Mouse (Mus musculus) hindbrain, embryonic 11.5 days (tissue): ENCODE measurements around the gene Strip1. TPM values are rescaled to one million over a fixed set of nuclear protein-coding genes. Genes with fewer than 3 reads are reported as not detected.
"Not testable (repeated sequence)": the region's sequence is repeated elsewhere in the genome, so short reads cannot be mapped to it uniquely, and the experiment has no call there.

Source experiments
- ATAC-seq: fragments of 200-750 bp; cut with Nextera tagmentation; 2 replicates; pipeline ENCODE4 v1.8.0; 2017; ENCODE audit warnings: mild to moderate bottlenecking, moderate TSS enrichment, moderate library complexity; ENCODE audit not compliant: low FRiP score
- DNase-seq: peaks from one replicate; pipeline ENCODE4 v3.0.0-alpha.2; 2015; ENCODE audit warnings: low spot score
- H3K27ac ChIP-seq: fragments of 300-500 bp; sonication (generic); 2 replicates; pipeline ENCODE4 v1.5.1; 2014; ENCODE audit warnings: mild to moderate bottlenecking, low read depth, low read length
- H3K27me3 ChIP-seq: fragments of 300-500 bp; sonication (generic); 2 replicates; pipeline ENCODE4 v1.6.1; 2014; ENCODE audit warnings: mild to moderate bottlenecking, low read length, moderate library complexity, mixed read lengths; ENCODE audit not compliant: control insufficient read depth, insufficient read depth
- H3K36me3 ChIP-seq: fragments of 300-500 bp; sonication (generic); 2 replicates; pipeline ENCODE4 v1.6.1; 2014; ENCODE audit warnings: mild to moderate bottlenecking, low read length, moderate library complexity, mixed read lengths; ENCODE audit not compliant: control insufficient read depth, insufficient read depth
- H3K4me1 ChIP-seq: fragments of 300-500 bp; sonication (generic); replicated peaks from 2 replicates; pipeline ENCODE4 v1.6.1; 2014; ENCODE audit warnings: low read length, mixed read lengths; ENCODE audit not compliant: control insufficient read depth, insufficient read depth
- H3K4me2 ChIP-seq: fragments of 300-500 bp; sonication (generic); replicated peaks from 2 replicates; pipeline ENCODE4 v1.6.1; 2014; ENCODE audit warnings: mild to moderate bottlenecking, low read depth, low read length
- H3K4me3 ChIP-seq: fragments of 300-500 bp; sonication (generic); 2 replicates; pipeline ENCODE4 v1.5.1; 2014; ENCODE audit warnings: low read depth, low read length
- H3K9ac ChIP-seq: fragments of 300-500 bp; sonication (generic); 2 replicates; pipeline ENCODE4 v1.6.1; 2014; ENCODE audit warnings: low read depth, low read length
- H3K9me3 ChIP-seq: fragments of 300-500 bp; sonication (generic); 2 replicates; pipeline ENCODE4 v1.6.1; 2016; ENCODE audit warnings: low read length; ENCODE audit not compliant: control insufficient read depth
- WGBS: fragments of 180-500 bp; shearing (Covaris S2); extraction: QIAGEN DNeasy Blood & Tissue Kit; methylation state at CpG from one replicate; pipeline ENCODE4 v1.1.7; 2014; 5-methylcytosine and 5-hydroxymethylcytosine counted together
- polyA plus RNA-seq: library from polyadenylated mRNA; unstranded; fragments of >200 nt; fragmentation: Nextera tagmentation; extraction: Ambion mirVana; gene quantifications from 2 replicates; pipeline ENCODE4 v1.2.1, GENCODE M21; 2014

Strip1 gene
- polyA plus RNA-seq, 1 experiment from 2014 or later = 85.1 TPM

- Histone ChIP-seq H3K4me3 (no peak overlapping the region), H3K9ac (no peak overlapping the region), H3K9me3 (no peaks in the 10 kb centered on the region), H3K4me1 (no peaks in the 10 kb centered on the region), H3K4me2 (no peak overlapping the region), H3K27ac (no peak overlapping the region), H3K36me3 (no peaks in the 10 kb centered on the region), H3K27me3 (no peaks in the 10 kb centered on the region)
- WGBS = 91% methylated on average over 2 of the region's 2 CpGs
- DNase-seq (no peak), ATAC-seq (no peak)
These were observed 24.7 kb upstream of the Strip1 start for GRCm38 (mm10) chr3:107656151-107656550.

DNA sequence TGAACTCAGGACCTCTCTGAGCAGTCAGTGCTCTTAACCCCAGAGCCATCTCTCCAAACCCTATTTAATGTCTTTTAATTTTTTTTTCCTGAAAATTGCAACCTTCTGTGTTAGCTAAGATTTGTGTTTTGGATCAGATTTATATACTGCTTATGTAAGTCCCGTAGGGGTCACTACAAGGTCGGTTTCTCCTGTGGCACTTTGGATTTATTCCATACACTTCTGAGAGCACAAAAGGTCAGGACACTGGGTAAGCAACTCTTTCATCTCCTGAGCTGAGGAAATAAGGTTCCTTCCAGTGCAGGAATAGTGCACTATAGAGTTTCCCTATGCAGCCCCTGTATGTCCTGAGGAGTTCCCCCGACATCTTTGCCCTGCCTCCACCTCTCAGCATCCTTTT, 24.0 kb upstream of the Strip1 start:
- Histone ChIP-seq H3K4me3 (no peak overlapping the region), H3K9me3 (no peaks in the 10 kb centered on the region), H3K27ac (no peak overlapping the region)

DNA sequence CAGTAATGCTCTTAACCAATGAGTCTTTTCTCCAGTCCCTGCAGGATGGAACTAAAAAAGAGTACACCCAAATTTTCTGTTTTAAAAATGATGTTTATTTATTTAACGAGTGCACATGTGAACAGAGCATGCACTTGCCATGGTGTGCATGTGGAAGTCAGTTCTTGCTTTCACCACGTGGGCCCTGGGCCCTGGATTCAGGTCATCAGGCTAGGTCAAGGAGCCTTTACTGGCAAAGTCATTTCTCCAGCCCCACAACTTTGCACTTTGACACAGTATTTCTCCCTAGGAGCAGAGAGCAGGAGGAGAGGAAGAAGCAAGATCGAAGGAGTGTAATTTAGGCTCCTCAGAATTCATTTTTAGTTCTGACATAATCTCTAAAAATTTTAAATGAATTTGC, 23.4 kb upstream of the Strip1 start:
- H3K9ac ChIP-seq = no peak overlapping the region
- H3K9me3 ChIP-seq = no peaks in the 10 kb centered on the region
- 87% methylated on average over 3 of the region's 3 CpGs for WGBS
- H3K27me3 ChIP-seq = no peaks in the 10 kb centered on the region
- no peaks in the 10 kb centered on the region for H3K4me1 ChIP-seq
- H3K27ac ChIP-seq = no peak overlapping the region
- H3K4me3 ChIP-seq = no peak overlapping the region
- ATAC-seq = no peak
- no peak overlapping the region for H3K4me2 ChIP-seq
- H3K36me3 ChIP-seq = no peaks in the 10 kb centered on the region
- DNase-seq = no peak

More for the DNA sequence above, 24.0 kb upstream of the Strip1 start:
- 80% methylated on average over 3 of the region's 3 CpGs for WGBS
- H3K27me3 ChIP-seq = no peaks in the 10 kb centered on the region
- no peak for DNase-seq
- no peaks in the 10 kb centered on the region for H3K36me3 ChIP-seq
- no peak for ATAC-seq
- H3K9ac ChIP-seq = no peak overlapping the region
- H3K4me1 ChIP-seq = no peaks in the 10 kb centered on the region
- no peak overlapping the region for H3K4me2 ChIP-seq

GRCm38 (mm10) chr3:107652968-107653367, 21.5 kb upstream of the Strip1 start:
- 96% methylated on average over 3 of the region's 3 CpGs for WGBS
- ATAC-seq (no peak), DNase-seq (no peak)
- Histone ChIP-seq H3K36me3 (no peaks in the 10 kb centered on the region), H3K27me3 (no peaks in the 10 kb centered on the region), H3K4me3 (no peak overlapping the region), H3K4me1 (no peaks in the 10 kb centered on the region), H3K4me2 (no peak overlapping the region), H3K9ac (no peak overlapping the region), H3K9me3 (no peaks in the 10 kb centered on the region), H3K27ac (no peak overlapping the region)

GRCm38 (mm10) chr3:107650276-107650675, 18.8 kb upstream of the Strip1 start:
- not testable (repeated sequence) for DNase-seq, H3K27ac ChIP-seq, H3K36me3 ChIP-seq, H3K9me3 ChIP-seq, H3K4me2 ChIP-seq, H3K9ac ChIP-seq, H3K27me3 ChIP-seq, H3K4me3 ChIP-seq, H3K4me1 ChIP-seq, ATAC-seq
- 85% methylated on average over 5 of the region's 5 CpGs for WGBS

- no peak overlapping the region for H3K4me2 ChIP-seq
- no peaks in the 10 kb centered on the region for H3K27me3 ChIP-seq
- ATAC-seq = no peak
- DNase-seq = no peak
- H3K9ac ChIP-seq = no peak overlapping the region
- H3K27ac ChIP-seq = no peak overlapping the region
- H3K4me1 ChIP-seq = no peaks in the 10 kb centered on the region
- H3K9me3 ChIP-seq = no peaks in the 10 kb centered on the region
- H3K4me3 ChIP-seq = no peak overlapping the region
- H3K36me3 ChIP-seq = no peaks in the 10 kb centered on the region
- 97% methylated on average over 3 of the region's 3 CpGs for WGBS
These were observed 15.5 kb upstream of the Strip1 start for GRCm38 (mm10) chr3:107646947-107647346.

GRCm38 (mm10) chr3:107637606-107638172, 6.2 kb upstream of the Strip1 start:
- no peak for ATAC-seq

DNA sequence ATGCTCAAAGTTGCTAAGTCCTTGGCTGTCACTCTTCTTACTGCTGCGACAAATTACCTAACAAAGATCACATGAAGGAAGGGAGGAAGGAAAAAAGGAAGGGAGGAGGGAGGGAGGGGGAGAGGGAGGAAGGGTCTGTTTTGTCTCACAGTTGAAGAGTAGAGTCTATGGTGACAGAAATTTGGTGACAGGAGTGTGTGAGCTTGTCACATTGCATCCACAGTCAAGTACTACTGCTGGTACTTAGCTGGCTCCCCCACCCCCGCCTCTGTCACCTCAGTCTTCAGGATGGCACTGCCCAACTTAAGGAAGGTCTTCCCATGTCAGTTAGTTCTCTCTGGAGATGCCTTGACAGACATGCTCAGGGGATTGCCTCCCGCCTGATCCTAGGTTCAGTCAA, 4.7 kb upstream of the Strip1 start:
- Histone ChIP-seq H3K9me3 (no peaks in the 10 kb centered on the region), H3K4me2 (no peak overlapping the region), H3K27me3 (no peaks in the 10 kb centered on the region), H3K9ac (no peak overlapping the region), H3K27ac (no peak overlapping the region), H3K36me3 (no peaks in the 10 kb centered on the region), H3K4me3 (no peak overlapping the region), H3K4me1 (no peaks in the 10 kb centered on the region)
- WGBS = 74% methylated on average over 3 of the region's 3 CpGs
- no peak for DNase-seq
- ATAC-seq = no peak

More at GRCm38 (mm10) chr3:107637606-107638172, 6.2 kb upstream of the Strip1 start:
- Histone ChIP-seq H3K36me3 (no peaks in the 10 kb centered on the region), H3K4me3 (no peak overlapping the region), H3K4me1 (no peaks in the 10 kb centered on the region), H3K27ac (no peak overlapping the region), H3K4me2 (no peak overlapping the region), H3K9ac (no peak overlapping the region), H3K9me3 (no peaks in the 10 kb centered on the region), H3K27me3 (no peaks in the 10 kb centered on the region)
- DNase-seq = no peak
- WGBS = 66% methylated on average over 5 of the region's 5 CpGs

DNA sequence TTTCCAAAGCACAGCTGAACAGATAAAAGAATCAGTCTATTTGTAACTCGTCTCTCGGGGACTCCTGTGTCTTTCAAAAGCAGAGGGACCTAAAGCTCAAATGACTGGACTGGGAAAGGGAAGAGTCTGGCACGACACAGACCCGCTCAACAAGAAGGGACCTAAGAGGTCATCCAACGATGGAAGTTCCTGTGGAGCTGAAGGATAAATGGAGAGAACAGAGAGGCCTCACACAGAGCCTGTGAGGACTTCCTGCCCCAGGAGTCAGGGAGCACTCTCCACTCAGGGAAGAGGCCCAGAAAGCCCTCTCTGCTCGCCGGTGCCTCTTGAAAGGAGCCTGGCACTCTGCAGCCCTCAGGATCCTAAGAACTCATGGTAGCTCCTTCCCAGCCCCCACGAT, 4.3 kb upstream of the Strip1 start:
- Histone ChIP-seq H3K4me1 (no peaks in the 10 kb centered on the region), H3K9ac (no peak overlapping the region)
- whole genome bisulfite sequencing = 64% methylated on average over 8 of the region's 8 CpGs

More for the DNA sequence above, 4.3 kb upstream of the Strip1 start:
- Histone ChIP-seq H3K4me2 (no peak overlapping the region), H3K27ac (no peak overlapping the region), H3K27me3 (no peaks in the 10 kb centered on the region), H3K9me3 (no peaks in the 10 kb centered on the region), H3K36me3 (no peaks in the 10 kb centered on the region), H3K4me3 (no peak overlapping the region)
- ATAC-seq (no peak), DNase-seq (no peak)
